Mouse (Mus musculus) cerebellum, adult 2 months (tissue): ENCODE data around the gene 1700025G04Rik. TPM values are rescaled to one million over a fixed set of nuclear protein-coding genes. Genes with fewer than 3 reads are reported as not detected.

Experiments
- DNase-seq, 2 experiments: peaks; one replicate each; pipeline ENCODE4 v3.0.0; 2021
- H3K27ac ChIP-seq: fragments of 200-500 bp; 2 replicates; pipeline ENCODE4 v1.5.1; 2012; ENCODE audit warnings: low read length, control low read depth, inconsistent platforms; ENCODE audit not compliant: insufficient read depth
- H3K27me3 ChIP-seq: fragments of 200-500 bp; 2 replicates; pipeline ENCODE4 v1.6.1; 2012; ENCODE audit warnings: inconsistent platforms, mild to moderate bottlenecking, low read length, moderate library complexity; ENCODE audit not compliant: control insufficient read depth, insufficient read depth
- H3K4me1 ChIP-seq: fragments of 200-500 bp; 2 replicates; pipeline ENCODE4 v1.6.1; 2011; ENCODE audit warnings: low read length; ENCODE audit not compliant: control insufficient read depth, insufficient read depth
- H3K4me3 ChIP-seq: fragments of 200-500 bp; replicated peaks from 2 replicates; pipeline ENCODE3; 2011; ENCODE audit warnings: mild to moderate bottlenecking, low read depth, low read length, control low read depth; ENCODE audit not compliant: insufficient read depth
- CTCF ChIP-seq: fragments of 200-500 bp; IDR thresholded peaks from 2 replicates; pipeline ENCODE4 v1.5.1; 2011; ENCODE audit warnings: low read depth, mild to moderate bottlenecking, control low read depth, low read length, moderate library complexity, borderline replicate concordance; ENCODE audit not compliant: insufficient read depth
- POLR2A ChIP-seq: fragments of 200-500 bp; IDR thresholded peaks from 2 replicates; pipeline ENCODE4 v1.6.1; 2011; ENCODE audit warnings: low read length, control low read depth, borderline replicate concordance; ENCODE audit not compliant: insufficient read depth
- WGBS: fragments of 180-500 bp; shearing (Covaris S2); methylation state at CpG from one replicate; pipeline ENCODE4 v1.1.7; 2018; 5-methylcytosine and 5-hydroxymethylcytosine counted together
- polyA plus RNA-seq: library from polyadenylated mRNA; depleted of rRNA; stranded (reverse); fragments of >200 nt; gene quantifications from 2 replicates; pipeline ENCODE4 v1.2.3, GENCODE M21; 2012

The 1700025G04Rik gene
- polyA plus RNA-seq, 1 experiment = 27.9 TPM

GRCm38 (mm10) chr1:152069745-152070144 lies 20.2 kb downstream of the 1700025G04Rik start:
- no peak for TF ChIP-seq CTCF
- TF ChIP-seq POLR2A = no peak
- Histone ChIP-seq H3K27me3 (no peaks in the 10 kb centered on the region), H3K27ac (no peak overlapping the region), H3K4me3 (no peak overlapping the region), H3K4me1 (peaks cover 29% of the 10 kb centered on the region; the same call in 1 of the 2 replicates)
- no peak for DNase-seq
- WGBS = 75% methylated on average over 7 of the region's 7 CpGs

- no peak overlapping the region for H3K4me3 ChIP-seq
- peaks cover 37% of the 10 kb centered on the region; the same call in 1 of the 2 replicates for H3K4me1 ChIP-seq
- TF ChIP-seq POLR2A = no peak
- TF ChIP-seq CTCF = no peak
Measured at GRCm38 (mm10) chr1:152067919-152068318, 22.0 kb downstream of the 1700025G04Rik start.

GRCm38 (mm10) chr1:152065527-152065926 lies 24.4 kb downstream of the 1700025G04Rik start:
- Histone ChIP-seq H3K27ac (peak overlapping the region; percentile 50; the same call in 1 of the 2 replicates), H3K4me3 (no peak overlapping the region), H3K27me3 (no peaks in the 10 kb centered on the region), H3K4me1 (peaks cover 39% of the 10 kb centered on the region)
- TF ChIP-seq CTCF (no peak), POLR2A (no peak)
- WGBS = 34% methylated on average over 7 of the region's 7 CpGs
- DNase-seq = peak in 1 of 2 experiments; percentile 66

More at GRCm38 (mm10) chr1:152067919-152068318, 22.0 kb downstream of the 1700025G04Rik start:
- Histone ChIP-seq H3K27me3 (no peaks in the 10 kb centered on the region), H3K27ac (no peak overlapping the region)
- no peak for DNase-seq

- peak; percentile 94 to 98 for DNase-seq
- Histone ChIP-seq H3K4me1 (peaks cover 47% of the 10 kb centered on the region), H3K4me3 (no peak overlapping the region), H3K27ac (peak overlapping the region; percentile 93), H3K27me3 (no peaks in the 10 kb centered on the region)
- WGBS = 28% methylated on average over 11 of the region's 11 CpGs
- TF ChIP-seq CTCF (no peak), POLR2A (peak; percentile 26; the same call in 1 of the 2 replicates)
Measured at GRCm38 (mm10) chr1:152063357-152064145, 26.4 kb downstream of the 1700025G04Rik start.

- peaks cover 42% of the 10 kb centered on the region for H3K4me1 ChIP-seq
- H3K4me3 ChIP-seq = no peak overlapping the region
- no peaks in the 10 kb centered on the region for H3K27me3 ChIP-seq
- 83% methylated on average over 12 of the region's 12 CpGs for WGBS
- H3K27ac ChIP-seq = no peak overlapping the region
- DNase-seq = no peak
- TF ChIP-seq CTCF (no peak), POLR2A (no peak)
Measured at GRCm38 (mm10) chr1:152061745-152062144, 28.2 kb downstream of the 1700025G04Rik start.

- TF ChIP-seq CTCF (no peak), POLR2A (no peak)
- H3K4me3 ChIP-seq = no peak overlapping the region
- WGBS = 55% methylated on average over 3 of the region's 3 CpGs
- H3K27ac ChIP-seq = 0 out of 2 replicates have a peak overlapping the region, but pooled peaks have one; percentile 31
- DNase-seq = peak in 1 of 2 experiments; percentile 37
- H3K27me3 ChIP-seq = no peaks in the 10 kb centered on the region
- H3K4me1 ChIP-seq = peaks cover 35% of the 10 kb centered on the region
Measured at GRCm38 (mm10) chr1:152060265-152060664, 29.7 kb downstream of the 1700025G04Rik start.

- WGBS = 93% methylated on average over 3 of the region's 3 CpGs
- no peak for DNase-seq
- no peak for TF ChIP-seq POLR2A
- no peak for TF ChIP-seq CTCF
- Histone ChIP-seq H3K4me1 (peaks cover 35% of the 10 kb centered on the region), H3K27me3 (no peaks in the 10 kb centered on the region), H3K4me3 (no peak overlapping the region), H3K27ac (no peak overlapping the region)
Measured at GRCm38 (mm10) chr1:152058776-152059175, 31.1 kb downstream of the 1700025G04Rik start.

- WGBS = 44% methylated on average over 5 of the region's 5 CpGs
- Histone ChIP-seq H3K4me1 (peaks cover 50% of the 10 kb centered on the region), H3K27me3 (no peaks in the 10 kb centered on the region), H3K4me3 (no peak overlapping the region), H3K27ac (no peak overlapping the region)
- no peak for TF ChIP-seq POLR2A
- no peak for TF ChIP-seq CTCF
- DNase-seq = no peak
Measured at GRCm38 (mm10) chr1:152053112-152053511, 36.8 kb downstream of the 1700025G04Rik start.
